Mouse (Mus musculus): ENCODE results near the gene Tmem104.

GRCm38 (mm10) chr11:115266400-115266778, 79.1 kb downstream of the Tmem104 start:
- no peak for TF ChIP-seq CTCF (IDR thresholded peaks at IDR 0.05; ENCODE audit: borderline replicate concordance, insufficient read depth, low read length)
- TF ChIP-seq POLR2A (IDR thresholded peaks at IDR 0.05; ENCODE audit: low read depth, low read length), result no peak

Measured in embryonic fibroblast, embryonic 13.5 days (primary cell).